Mouse (Mus musculus) urinary bladder, adult 2 months (tissue): ENCODE data around the gene Gm2696. TPM values are rescaled to one million over a fixed set of nuclear protein-coding genes. Genes with fewer than 3 reads are reported as not detected.

Source experiments
- DNase-seq: peaks from one replicate; pipeline ENCODE4 v3.0.0; 2022; ENCODE audit warnings: low spot score
- polyA plus RNA-seq: library from polyadenylated mRNA; depleted of rRNA; stranded (reverse); fragments of >200 nt; gene quantifications from 2 replicates; pipeline ENCODE4 v1.2.3, GENCODE M21; 2012; rRNA removed

Gene Gm2696
- polyA plus RNA-seq, 1 experiment: not detected

GRCm38 (mm10) chr10:77846961-77847360 lies 32.5 kb downstream of the Gm2696 start:
- no peak for DNase-seq

- no peak for DNase-seq
These were observed 33.1 kb downstream of the Gm2696 start for GRCm38 (mm10) chr10:77847538-77847937.

GRCm38 (mm10) chr10:77852559-77852958 lies 38.1 kb downstream of the Gm2696 start, which contains the start of gene Gm10318:
Gene Gm10318, plus strand, starts transcription at chr10:77852859.
- no peak for DNase-seq

GRCm38 (mm10) chr10:77861675-77862074 lies 47.2 kb downstream of the Gm2696 start, which contains the start of gene Gm3285:
Gene Gm3285, plus strand, starts transcription at chr10:77861975.
- no peak for DNase-seq

- DNase-seq: peak; percentile 41
These were observed 49.7 kb downstream of the Gm2696 start for GRCm38 (mm10) chr10:77864067-77864761.

DNA sequence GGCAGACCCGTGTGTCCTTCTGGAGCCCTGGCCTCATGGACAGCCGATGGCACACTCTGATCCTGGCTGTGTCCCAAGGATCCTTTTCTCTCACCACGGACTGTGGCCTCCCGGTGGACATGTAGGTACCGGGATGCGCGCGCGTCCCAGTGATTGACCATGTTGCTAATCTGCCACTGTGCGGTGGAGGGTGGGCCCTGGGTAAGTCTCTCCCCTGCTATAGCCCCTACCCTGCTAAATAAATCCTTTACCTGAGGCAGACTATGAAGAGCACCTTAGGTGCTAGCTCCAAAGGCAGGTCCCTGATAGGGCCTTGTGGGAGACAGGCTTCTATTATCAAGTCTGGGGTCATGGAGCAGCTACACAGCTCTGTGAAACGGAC lies 50.3 kb downstream of the Gm2696 start:
- DNase-seq: no peak

DNA sequence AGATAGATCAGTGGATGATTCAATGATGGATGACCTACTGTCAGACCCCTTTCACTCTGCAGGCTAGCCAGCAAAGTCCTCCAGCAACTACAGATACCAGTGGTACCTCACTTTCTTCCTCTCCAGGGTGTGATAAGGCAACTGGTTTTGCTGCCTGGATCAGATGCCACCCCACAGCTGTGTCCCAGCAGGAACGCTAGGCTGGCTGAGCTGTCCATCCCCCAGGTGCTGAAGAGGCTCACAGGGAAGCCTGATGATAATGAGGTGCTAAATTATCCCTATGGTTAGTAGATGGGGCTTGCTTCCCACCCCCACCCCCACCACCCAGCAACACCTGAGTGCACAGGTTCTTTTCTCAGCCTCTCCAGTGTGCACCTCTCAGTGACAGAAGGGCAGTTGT lies 53.1 kb downstream of the Gm2696 start:
- DNase-seq: no peak

- DNase-seq: no peak
These were observed 55.2 kb downstream of the Gm2696 start for GRCm38 (mm10) chr10:77869651-77870050.

- DNase-seq: no peak
These were observed 64.5 kb downstream of the Gm2696 start for GRCm38 (mm10) chr10:77878985-77879384.

GRCm38 (mm10) chr10:77880305-77880704 lies 65.8 kb downstream of the Gm2696 start:
- no peak for DNase-seq

DNA sequence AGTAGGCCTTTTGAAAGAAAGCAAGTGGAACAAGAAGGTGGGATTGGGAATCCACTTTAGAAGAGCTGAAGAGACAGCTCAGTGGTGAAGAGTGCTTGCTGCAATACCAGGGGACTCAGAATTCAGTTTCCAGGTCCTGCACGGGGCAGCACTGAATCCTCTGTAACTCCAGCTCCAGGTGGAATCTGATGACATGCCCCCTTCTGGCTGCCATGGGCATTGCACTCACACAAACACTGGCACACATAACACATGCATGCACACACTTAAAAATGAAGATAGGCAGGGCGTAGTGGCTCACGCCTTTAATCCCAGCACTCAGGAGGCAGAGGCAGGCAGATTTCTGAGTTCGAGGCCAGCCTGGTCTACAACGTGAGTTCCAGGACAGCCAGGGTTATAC lies 68.1 kb downstream of the Gm2696 start:
- no peak for DNase-seq

Other genes starting within 250 kb of the Gm2696 start
- gene Pttg1ip, start 233.0 kb upstream of the Gm2696 start, polyA plus RNA-seq: 457 and 472 TPM in 2 replicates
- gene Sumo3, start 208.6 kb upstream of the Gm2696 start, polyA plus RNA-seq: 294 and 318 TPM in 2 replicates
- 0.89 and 23.6 TPM in 2 replicates for gene Gm49325, start 208.5 kb upstream of the Gm2696 start, polyA plus RNA-seq
- 42.8 and 47.7 TPM in 2 replicates for gene Ube2g2, start 192.4 kb upstream of the Gm2696 start, polyA plus RNA-seq
- 1.3 and 1.6 TPM in 2 replicates for gene Tspear, start 128.1 kb upstream of the Gm2696 start, polyA plus RNA-seq
- gene Gm19402, start 123.9 kb upstream of the Gm2696 start, polyA plus RNA-seq: not detected in 2 replicates
- gene Gm9508, start 117.4 kb upstream of the Gm2696 start, polyA plus RNA-seq: not detected in 2 replicates
- not detected in 2 replicates for gene Gm10272, start 108.1 kb upstream of the Gm2696 start, polyA plus RNA-seq
- 0.16 TPM in 1 of 2 replicates, not detected in the other for gene Gm10024, start 103.2 kb upstream of the Gm2696 start, polyA plus RNA-seq
- not detected in 2 replicates for gene Gm10142, start 98.9 kb upstream of the Gm2696 start, polyA plus RNA-seq
- not detected in 2 replicates for gene Krtap12-1, start 94.1 kb upstream of the Gm2696 start, polyA plus RNA-seq
- not detected in 2 replicates for gene Gm10100, start 88.2 kb upstream of the Gm2696 start, polyA plus RNA-seq
- not detected in 2 replicates for gene Gm18596, start 72.0 kb upstream of the Gm2696 start, polyA plus RNA-seq
- not detected in 2 replicates for gene Gm9736, start 63.3 kb upstream of the Gm2696 start, polyA plus RNA-seq
- gene Gm3233, start 55.0 kb upstream of the Gm2696 start, polyA plus RNA-seq: not detected in 2 replicates
- gene Gm3238, start 43.4 kb upstream of the Gm2696 start, polyA plus RNA-seq: not detected in 2 replicates
- gene Gm7138, start 37.7 kb upstream of the Gm2696 start, polyA plus RNA-seq: not detected in 2 replicates
- gene Gm3250, start 32.1 kb upstream of the Gm2696 start, polyA plus RNA-seq: not detected in 2 replicates
- gene Gm7137, start 26.5 kb upstream of the Gm2696 start, polyA plus RNA-seq: not detected in 2 replicates
- not detected in 2 replicates for gene Gm9639, start 19.6 kb upstream of the Gm2696 start, polyA plus RNA-seq
- gene Gm19668, start 15.5 kb upstream of the Gm2696 start, polyA plus RNA-seq: not detected in 2 replicates
- gene Gm9507, start 2.8 kb upstream of the Gm2696 start, polyA plus RNA-seq: not detected in 2 replicates
- not detected in 2 replicates for gene Krtap10-4, start 12.4 kb downstream of the Gm2696 start, polyA plus RNA-seq
- gene Krtap10-10, start 21.3 kb downstream of the Gm2696 start, polyA plus RNA-seq: not detected in 2 replicates
- gene Gm36176, start 32.1 kb downstream of the Gm2696 start, polyA plus RNA-seq: not detected in 2 replicates
- not detected in 2 replicates for gene Gm10318, start 38.2 kb downstream of the Gm2696 start, polyA plus RNA-seq
- gene Gm3285, start 47.3 kb downstream of the Gm2696 start, polyA plus RNA-seq: not detected in 2 replicates
- gene Lrrc3, start 87.9 kb downstream of the Gm2696 start, polyA plus RNA-seq: 2.9 and 4.0 TPM in 2 replicates
- gene Trpm2, start 155.9 kb downstream of the Gm2696 start, polyA plus RNA-seq: 0.90 and 1.5 TPM in 2 replicates
- 26.9 and 27.3 TPM in 2 replicates for gene 1810043G02Rik, start 163.8 kb downstream of the Gm2696 start, polyA plus RNA-seq
- gene Pfkl, start 195.4 kb downstream of the Gm2696 start, polyA plus RNA-seq: 53.7 and 55.3 TPM in 2 replicates
- 43.8 and 60.7 TPM in 2 replicates for gene Dnmt3l, start 227.3 kb downstream of the Gm2696 start, polyA plus RNA-seq
- gene Aire, start 228.9 kb downstream of the Gm2696 start, polyA plus RNA-seq: 1.0 and 1.7 TPM in 2 replicates